Mouse (Mus musculus) retina, postnatal 7 days (tissue): ENCODE measurements at regions not wholly inside any gene's neighbourhood (a gene's known extent, or its start where the extent isn't known, plus 50 kb on each side); places are given as distances from the start of the nearest gene placed in this dataset.
"Not testable (repeated sequence)": the region's sequence is repeated elsewhere in the genome, so short reads cannot be mapped to it uniquely, and the experiment has no call there.

Source experiments
- DNase-seq: peaks from one replicate; pipeline ENCODE4 v3.0.0-alpha.2; 2012; ENCODE audit warnings: low read depth, low spot score

GRCm38 (mm10) chr1:113550172-113550571 lies 1685.5 kb upstream of the Dsel start:
- no peak for DNase-seq

GRCm38 (mm10) chr1:113539981-113540380 lies 1675.3 kb upstream of the Dsel start:
- DNase-seq, result no peak

- no peak for DNase-seq
Observed at GRCm38 (mm10) chr1:113530553-113530952, 1665.8 kb upstream of the Dsel start.

- DNase-seq, result no peak
Observed at GRCm38 (mm10) chr1:113495987-113496386, 1631.3 kb upstream of the Dsel start.

- no peak for DNase-seq
Observed at GRCm38 (mm10) chr1:113490243-113491003, 1625.7 kb upstream of the Dsel start.

GRCm38 (mm10) chr1:113456538-113457273 lies 1592.0 kb upstream of the Dsel start:
- DNase-seq, result no peak

GRCm38 (mm10) chr1:113433701-113434100 lies 1569.0 kb upstream of the Dsel start:
- DNase-seq, result no peak

GRCm38 (mm10) chr1:113431266-113431665 lies 1566.5 kb upstream of the Dsel start:
- DNase-seq, result no peak

- DNase-seq, result no peak
Observed at GRCm38 (mm10) chr1:113412858-113413257, 1548.1 kb upstream of the Dsel start.

- no peak for DNase-seq
Observed at GRCm38 (mm10) chr1:113395267-113395824, 1530.6 kb upstream of the Dsel start.

GRCm38 (mm10) chr1:113394326-113394725 lies 1529.6 kb upstream of the Dsel start:
- DNase-seq, result not testable (repeated sequence)

- no peak for DNase-seq
Observed at GRCm38 (mm10) chr1:113392962-113393361, 1528.2 kb upstream of the Dsel start.

GRCm38 (mm10) chr1:113389920-113390319 lies 1525.2 kb upstream of the Dsel start:
- DNase-seq, result no peak

GRCm38 (mm10) chr1:113384888-113385430 lies 1520.2 kb upstream of the Dsel start:
- no peak for DNase-seq

- DNase-seq, result no peak
Observed at GRCm38 (mm10) chr1:113383717-113384116, 1519.0 kb upstream of the Dsel start.

GRCm38 (mm10) chr1:113372679-113373078 lies 1508.0 kb upstream of the Dsel start:
- no peak for DNase-seq

GRCm38 (mm10) chr1:113358242-113358641 lies 1493.5 kb upstream of the Dsel start:
- peak; percentile 33 for DNase-seq

- DNase-seq, result no peak
Observed at GRCm38 (mm10) chr1:113308037-113308436, 1443.3 kb upstream of the Dsel start.

- DNase-seq, result no peak
Observed at GRCm38 (mm10) chr1:113297807-113298206, 1433.1 kb upstream of the Dsel start.

GRCm38 (mm10) chr1:113288242-113288641 lies 1423.5 kb upstream of the Dsel start:
- no peak for DNase-seq

- DNase-seq, result no peak
Observed at GRCm38 (mm10) chr1:113284122-113284521, 1419.4 kb upstream of the Dsel start.

- no peak for DNase-seq
Observed at GRCm38 (mm10) chr1:113259421-113259820, 1394.7 kb upstream of the Dsel start.
